Mouse (Mus musculus) bone marrow macrophage, adult 2 months (primary cell): Measurements from ENCODE around the gene Cxcl9.

Experiments
- CTCF ChIP-seq: IDR thresholded peaks from 2 replicates; pipeline ENCODE4 v1.5.1; 2012; ENCODE audit warnings: low read depth, mild to moderate bottlenecking, low read length, moderate library complexity
- POLR2A ChIP-seq: IDR thresholded peaks from 2 replicates; pipeline ENCODE4 v1.6.1; 2012; ENCODE audit warnings: mild to moderate bottlenecking, low read depth, low read length, borderline replicate concordance

- no peak for TF ChIP-seq CTCF
- no peak for TF ChIP-seq POLR2A
These were observed 3.2 kb upstream of the Cxcl9 start for GRCm38 (mm10) chr5:92331122-92331521.
